Mouse (Mus musculus): Measurements from ENCODE around the gene Abcc9.

GRCm38 (mm10) chr6:142748057-142748708 lies 46.1 kb upstream of the Abcc9 start:
- TF ChIP-seq CTCF (IDR thresholded peaks at IDR 0.05; ENCODE audit: insufficient read depth, low read depth, low read length), result no peak
- no peak for TF ChIP-seq POLR2A (IDR thresholded peaks at IDR 0.05; ENCODE audit: insufficient read depth, low read depth, low read length)
